8 mouse cellular contexts compared by ENCODE assay signal in genomic region chr17:25184129-25184691, GRCm38 (mm10). TPM values are rescaled to one million over a fixed set of nuclear protein-coding genes. Genes with fewer than 3 reads are reported as not detected.
DNase-seq lines count a peak whose midpoint lies in the region; ATAC-seq and TF ChIP-seq lines count a peak whose summit lies in the region.

Gene BC003965 (plus strand): TSS chr17:25184554.

- peaks cover 34% of the 10 kb centered on the region for H3K4me1 ChIP-seq in hindbrain, embryonic 10.5 days (replicated peaks)
- H3K4me1 ChIP-seq in lung, postnatal 0 days (ENCODE audit: insufficient read depth, low read depth, low read length): peaks cover 7% of the 10 kb centered on the region; the same call in 1 of the 2 replicates

- H3K4me2 ChIP-seq in lung, postnatal 0 days (replicated peaks; ENCODE audit: low read depth, low read length): peak within 1 kb of the TSS; percentile 97

- peak within 1 kb of the TSS; percentile 94 for H3K27ac ChIP-seq in hindbrain, embryonic 10.5 days
- peak within 1 kb of the TSS; percentile 91 for H3K27ac ChIP-seq in lung, postnatal 0 days (ENCODE audit: low read length)

- TF ChIP-seq CTCF in lung, postnatal 0 days (IDR thresholded peaks at IDR 0.05): no peak

- peak within 1 kb of the TSS; percentile 93 for H3K4me3 ChIP-seq in hindbrain, embryonic 10.5 days
- peak within 1 kb of the TSS; percentile 58 for H3K4me3 ChIP-seq in lung, postnatal 0 days (ENCODE audit: low read depth, low read length)

- peak; percentile 99 for DNase-seq in MN1 (ENCODE audit: low spot score)
- DNase-seq in cerebellum, adult 9-10 months: peak; percentile 97
- DNase-seq in hindbrain, embryonic 10.5 days (ENCODE audit: low spot score): peak; percentile 98
- DNase-seq in layer of hippocampus, adult 9-11 months: peak; percentile 96
- DNase-seq in lung, postnatal 0 days (ENCODE audit: low spot score): peak; percentile 98
- peak; percentile 97 for DNase-seq in ovary, postnatal 14 days (ENCODE audit: low spot score)
- DNase-seq in thymus, postnatal 14 days: peak; percentile 97

- H3K27me3 ChIP-seq in hindbrain, embryonic 10.5 days (ENCODE audit: insufficient read depth, poor library complexity, severe bottlenecking): peaks cover 4% of the 10 kb centered on the region; the same call in 1 of the 2 replicates
- H3K27me3 ChIP-seq in lung, postnatal 0 days (replicated peaks; ENCODE audit: insufficient read depth, low read length): no peaks in the 10 kb centered on the region

- peaks cover 7% of the 10 kb centered on the region; the same call in 1 of the 2 replicates for H3K36me3 ChIP-seq in hindbrain, embryonic 10.5 days
- H3K36me3 ChIP-seq in lung, postnatal 0 days (ENCODE audit: insufficient read depth, low read length): no peaks in the 10 kb centered on the region

- H3K9me3 ChIP-seq in hindbrain, embryonic 10.5 days: no peaks in the 10 kb centered on the region
- no peaks in the 10 kb centered on the region for H3K9me3 ChIP-seq in lung, postnatal 0 days (ENCODE audit: low read length)

- TF ChIP-seq EP300 in lung, postnatal 0 days (IDR thresholded peaks at IDR 0.05): peak; percentile 93

- peak within 1 kb of the TSS; percentile 65 for H3K9ac ChIP-seq in lung, postnatal 0 days (replicated peaks; ENCODE audit: low read depth)

- peak; percentile 92 for ATAC-seq in frontal cortex, adult (ENCODE audit: low TSS enrichment)
- peak; percentile 92 for ATAC-seq in lung, postnatal 0 days

- WGBS in hindbrain, embryonic 10.5 days: under 1% methylated on average over 50 of the region's 50 CpGs
- WGBS in lung, postnatal 0 days: under 1% methylated on average over 50 of the region's 50 CpGs

RNA-seq across cellular contexts. Expression of gene BC003965, which starts in this region (rescaled TPM):
- 35.6 and 36.3 TPM in 2 replicates for polyA plus RNA-seq in hindbrain, embryonic 10.5 days (2016; fragmentation: Nextera tagmentation; extraction: Ambion mirVana)
- 18.5 and 19.5 TPM in 2 replicates for polyA plus RNA-seq in lung, postnatal 0 days (2015; fragmentation: Nextera tagmentation; extraction: Ambion mirVana)

Comparison
In these comparisons a context has a peak if more than half of its experiments do, and no peak if none do; other contexts are left out.
1. Peak in every context shown above with its lines: DNase-seq, ATAC-seq, H3K4me3 ChIP-seq and H3K27ac ChIP-seq.